ENCODE assay signal across 18 mouse cellular contexts in genomic region chr3:130220811-130221210, GRCm38 (mm10).
"Had no signal": no experiment of that assay in that cellular context is flagged by ENCODE, and none has a peak within 500 bp of the region (broad histone marks: within the 10 kb centered on the region; RNA-seq: fewer than 3 reads in every experiment).

No protein-coding gene starts in this region.

- H3K4me1 ChIP-seq: midbrain, embryonic 12.5 days; neural tube, embryonic 13.5 days; neural tube, embryonic 15.5 days had no signal

- H3K27me3 ChIP-seq: midbrain, embryonic 12.5 days; neural tube, embryonic 13.5 days; neural tube, embryonic 15.5 days had no signal

- DNase-seq: lung, embryonic 14.5 days; lung, postnatal 10 days; lung, postnatal 4 days; midbrain, embryonic 14.5 days; retina, postnatal 1 day; right cerebral cortex, adult 18-20 months; right cerebral cortex, postnatal 25 days; right cerebral cortex, postnatal 4 days; spleen, adult 18-20 months; thymus, adult 18-20 months; thymus, postnatal 14 days; thymus, postnatal 36 days had no signal

- H3K9me3 ChIP-seq: midbrain, embryonic 10.5 days; midbrain, embryonic 12.5 days; neural tube, embryonic 13.5 days; neural tube, embryonic 15.5 days had no signal

- H3K36me3 ChIP-seq: midbrain, embryonic 10.5 days; midbrain, embryonic 12.5 days; neural tube, embryonic 13.5 days; neural tube, embryonic 15.5 days had no signal

- H3K27ac ChIP-seq: midbrain, embryonic 10.5 days; midbrain, embryonic 12.5 days; neural tube, embryonic 13.5 days; neural tube, embryonic 15.5 days had no signal

- H3K4me3 ChIP-seq: midbrain, embryonic 10.5 days; midbrain, embryonic 12.5 days; myocyte; neural tube, embryonic 13.5 days; neural tube, embryonic 15.5 days had no signal

- H3K4me2 ChIP-seq: lung, embryonic 14.5 days; midbrain, embryonic 12.5 days; neural tube, embryonic 13.5 days; neural tube, embryonic 15.5 days had no signal

- ATAC-seq: midbrain, embryonic 16.5 days had no signal

- H3K9ac ChIP-seq: lung, embryonic 14.5 days; midbrain, embryonic 12.5 days; neural tube, embryonic 13.5 days; neural tube, embryonic 15.5 days had no signal
